Mouse (Mus musculus): ENCODE results near the gene Tmem156. TPM values are rescaled to one million over a fixed set of nuclear protein-coding genes. Genes with fewer than 3 reads are reported as not detected.
A peak's percentile ranks its signal among the peaks of the same experiment; 100 is the strongest.

Gene Tmem156
- polyA plus RNA-seq (2012; rRNA removed), result 0.11 and 0.19 TPM in 2 replicates

DNA sequence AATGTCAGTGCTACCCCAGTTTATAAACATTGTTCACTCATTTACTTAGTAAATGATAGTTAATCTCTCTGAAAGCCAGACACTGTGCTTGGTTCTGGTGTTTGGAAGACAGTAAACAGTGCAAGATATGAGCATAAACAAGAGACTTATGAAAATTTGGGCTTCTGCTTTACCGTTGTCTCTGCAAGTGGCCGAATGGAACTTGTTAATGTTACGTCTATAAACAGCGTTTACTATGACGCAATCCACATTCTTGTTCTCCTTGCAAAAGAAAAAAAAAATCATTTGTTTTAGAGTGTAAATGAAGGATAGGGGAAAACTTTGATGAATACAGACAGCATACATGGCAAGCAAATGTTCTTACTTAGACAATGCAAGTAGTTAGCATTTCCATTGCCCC lies at the start of gene Tmem156:
Tmem156 (minus strand) TSS at position 212 of the 400 bp plus-strand sequence.
- no peak for DNase-seq
- H3K4me1 ChIP-seq (ENCODE audit: control insufficient read depth, insufficient read depth, low read length), result no peaks in the 10 kb centered on the region
- H3K27ac ChIP-seq (ENCODE audit: insufficient read depth, low read depth, low read length), result no peak within 1 kb of the TSS
- no peaks in the 10 kb centered on the region for H3K36me3 ChIP-seq (ENCODE audit: control insufficient read depth, insufficient read depth, low read length)
- WGBS, result 51% methylated on average over 5 of the region's 5 CpGs
- no peaks in the 10 kb centered on the region for H3K27me3 ChIP-seq (replicated peaks; ENCODE audit: control insufficient read depth, insufficient read depth, low read length)
- no peak for TF ChIP-seq POLR2A (IDR thresholded peaks at IDR 0.05; ENCODE audit: low read depth, low read length)
- no peak for TF ChIP-seq CTCF (conservative IDR thresholded peaks at IDR 0.05; ENCODE audit: insufficient read depth, insufficient read length, low read depth, low read length)
- no peak within 1 kb of the TSS for H3K4me3 ChIP-seq (ENCODE audit: insufficient read depth, low read depth, low read length)

DNA sequence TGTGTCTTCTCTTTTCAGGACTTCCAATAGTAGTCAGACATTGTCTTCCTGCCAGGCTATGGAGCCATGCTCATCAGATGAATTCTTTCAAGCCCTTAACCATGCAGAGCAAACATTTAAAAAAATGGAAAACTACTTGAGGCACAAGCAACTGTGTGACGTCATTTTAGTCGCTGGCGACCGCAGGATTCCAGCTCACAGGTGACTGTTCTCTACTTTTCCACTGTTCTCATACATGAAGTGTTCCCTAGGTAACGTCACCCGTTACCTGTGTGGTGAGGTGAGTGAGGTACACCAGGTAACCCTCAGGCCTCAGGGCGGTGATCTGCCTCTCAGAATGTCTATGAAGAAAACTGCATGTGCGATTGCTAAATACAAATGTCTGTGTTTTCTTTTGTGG lies 49.3 kb upstream of the Tmem156 start:
- Histone ChIP-seq H3K4me1 (ENCODE audit: control insufficient read depth, insufficient read depth, low read length) (no peaks in the 10 kb centered on the region), H3K27ac (ENCODE audit: insufficient read depth, low read depth, low read length) (no peak overlapping the region), H3K27me3 (replicated peaks; ENCODE audit: control insufficient read depth, insufficient read depth, low read length) (no peaks in the 10 kb centered on the region), H3K4me3 (ENCODE audit: insufficient read depth, low read depth, low read length) (no peak overlapping the region), H3K36me3 (ENCODE audit: control insufficient read depth, insufficient read depth, low read length) (no peaks in the 10 kb centered on the region; the same call in 1 of the 2 replicates)
- no peak for DNase-seq
- no peak for TF ChIP-seq POLR2A (IDR thresholded peaks at IDR 0.05; ENCODE audit: low read depth, low read length)
- no peak for TF ChIP-seq CTCF (conservative IDR thresholded peaks at IDR 0.05; ENCODE audit: insufficient read depth, insufficient read length, low read depth, low read length)
- WGBS, result 85% methylated on average over 8 of the region's 8 CpGs

DNA sequence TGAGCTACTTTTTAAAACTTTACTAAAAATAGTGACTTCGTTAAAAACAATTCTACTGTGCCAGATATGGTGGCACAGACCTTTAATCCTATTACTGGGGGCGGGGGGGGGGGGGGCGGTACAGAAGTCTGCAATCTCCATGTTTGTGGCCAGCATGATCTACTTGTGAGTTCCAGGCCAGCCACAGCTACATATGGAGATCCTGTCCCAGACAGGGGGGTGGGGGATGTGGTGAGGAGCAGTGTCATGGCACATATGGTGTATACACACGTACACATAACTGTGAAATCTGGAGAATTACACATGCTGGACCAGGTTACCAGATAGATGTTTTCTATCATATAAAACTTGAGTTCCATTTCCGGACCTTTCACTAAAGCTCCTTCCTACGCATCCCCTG lies 45.1 kb upstream of the Tmem156 start:
- DNase-seq, result no peak
- Histone ChIP-seq H3K4me3 (ENCODE audit: insufficient read depth, low read depth, low read length) (no peak overlapping the region), H3K36me3 (ENCODE audit: control insufficient read depth, insufficient read depth, low read length) (no peaks in the 10 kb centered on the region), H3K27ac (ENCODE audit: insufficient read depth, low read depth, low read length) (no peak overlapping the region), H3K4me1 (ENCODE audit: control insufficient read depth, insufficient read depth, low read length) (no peaks in the 10 kb centered on the region), H3K27me3 (replicated peaks; ENCODE audit: control insufficient read depth, insufficient read depth, low read length) (no peaks in the 10 kb centered on the region)
- 90% methylated on average over 6 of the region's 6 CpGs for WGBS
- TF ChIP-seq POLR2A (IDR thresholded peaks at IDR 0.05; ENCODE audit: low read depth, low read length) (no peak), CTCF (conservative IDR thresholded peaks at IDR 0.05; ENCODE audit: insufficient read depth, insufficient read length, low read depth, low read length) (no peak)

DNA sequence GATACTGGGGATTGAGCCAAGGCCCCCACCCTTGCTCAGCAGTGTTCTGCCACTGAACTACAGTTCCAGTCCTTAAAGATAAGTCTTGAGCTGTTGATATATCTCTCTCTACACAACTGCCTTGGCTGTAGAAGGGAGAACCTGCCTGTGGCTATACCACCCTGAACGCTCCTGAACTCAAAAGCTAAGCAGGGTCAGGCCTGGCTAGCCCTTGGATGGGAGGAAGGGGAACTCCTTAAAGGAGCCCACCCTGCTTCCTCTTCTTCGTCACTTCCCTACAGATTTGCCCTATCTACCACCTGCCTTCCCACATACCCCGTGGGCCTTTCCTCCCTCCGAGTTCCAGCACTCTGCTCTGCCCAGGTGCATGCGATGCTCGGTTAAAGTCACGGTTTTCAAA lies 44.2 kb upstream of the Tmem156 start:
- WGBS, result 79% methylated on average over 7 of the region's 7 CpGs

DNA sequence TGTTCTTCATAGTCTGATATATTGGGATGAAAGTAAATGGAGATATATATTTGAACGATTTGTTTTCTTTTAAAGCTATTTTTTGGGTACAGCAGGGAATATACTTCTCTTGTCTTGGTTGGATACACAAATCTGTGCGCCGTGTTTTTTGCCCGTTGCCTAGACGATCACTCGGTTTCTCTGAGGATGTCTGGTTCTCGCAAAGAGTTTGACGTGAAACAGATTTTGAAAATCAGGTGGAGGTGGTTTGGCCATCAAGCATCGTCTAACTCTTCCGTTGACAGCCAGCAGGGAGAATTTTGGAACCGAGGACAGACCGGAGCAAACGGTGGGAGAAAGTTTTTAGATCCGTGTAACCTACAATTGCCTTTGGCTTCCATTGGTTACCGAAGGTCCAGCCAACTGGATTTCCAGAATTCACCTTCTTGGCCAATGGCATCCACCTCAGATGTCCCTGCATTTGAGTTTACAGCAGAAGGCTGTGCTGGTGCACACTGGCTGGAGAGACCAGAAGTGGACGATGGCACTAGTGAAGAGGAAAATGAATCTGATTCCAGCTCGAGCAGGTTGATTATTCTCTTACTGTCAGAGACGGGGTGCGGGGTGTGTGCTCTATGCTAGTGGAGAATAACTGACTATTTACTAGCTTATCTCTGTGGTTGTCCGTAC lies 39.4 kb upstream of the Tmem156 start:
- H3K4me3 ChIP-seq (ENCODE audit: insufficient read depth, low read depth, low read length), result peak overlapping the region; percentile 44
- TF ChIP-seq CTCF (conservative IDR thresholded peaks at IDR 0.05; ENCODE audit: insufficient read depth, insufficient read length, low read depth, low read length) (no peak), POLR2A (IDR thresholded peaks at IDR 0.05; ENCODE audit: low read depth, low read length) (no peak)
- no peaks in the 10 kb centered on the region for H3K36me3 ChIP-seq (ENCODE audit: control insufficient read depth, insufficient read depth, low read length)
- H3K4me1 ChIP-seq (ENCODE audit: control insufficient read depth, insufficient read depth, low read length), result peaks cover 8% of the 10 kb centered on the region; the same call in 1 of the 2 replicates
- 33% methylated on average over 20 of the region's 20 CpGs for WGBS
- H3K27ac ChIP-seq (ENCODE audit: insufficient read depth, low read depth, low read length), result no peak overlapping the region
- DNase-seq, result no peak
- no peaks in the 10 kb centered on the region for H3K27me3 ChIP-seq (replicated peaks; ENCODE audit: control insufficient read depth, insufficient read depth, low read length)

More for the DNA sequence above, 44.2 kb upstream of the Tmem156 start:
- Histone ChIP-seq H3K27ac (ENCODE audit: insufficient read depth, low read depth, low read length) (no peak overlapping the region), H3K27me3 (replicated peaks; ENCODE audit: control insufficient read depth, insufficient read depth, low read length) (no peaks in the 10 kb centered on the region), H3K4me1 (ENCODE audit: control insufficient read depth, insufficient read depth, low read length) (0 out of 2 replicates have a peak, but pooled peaks cover 4% of the 10 kb centered on the region), H3K4me3 (ENCODE audit: insufficient read depth, low read depth, low read length) (no peak overlapping the region), H3K36me3 (ENCODE audit: control insufficient read depth, insufficient read depth, low read length) (no peaks in the 10 kb centered on the region)
- TF ChIP-seq POLR2A (IDR thresholded peaks at IDR 0.05; ENCODE audit: low read depth, low read length) (no peak), CTCF (conservative IDR thresholded peaks at IDR 0.05; ENCODE audit: insufficient read depth, insufficient read length, low read depth, low read length) (no peak)
- no peak for DNase-seq

DNA sequence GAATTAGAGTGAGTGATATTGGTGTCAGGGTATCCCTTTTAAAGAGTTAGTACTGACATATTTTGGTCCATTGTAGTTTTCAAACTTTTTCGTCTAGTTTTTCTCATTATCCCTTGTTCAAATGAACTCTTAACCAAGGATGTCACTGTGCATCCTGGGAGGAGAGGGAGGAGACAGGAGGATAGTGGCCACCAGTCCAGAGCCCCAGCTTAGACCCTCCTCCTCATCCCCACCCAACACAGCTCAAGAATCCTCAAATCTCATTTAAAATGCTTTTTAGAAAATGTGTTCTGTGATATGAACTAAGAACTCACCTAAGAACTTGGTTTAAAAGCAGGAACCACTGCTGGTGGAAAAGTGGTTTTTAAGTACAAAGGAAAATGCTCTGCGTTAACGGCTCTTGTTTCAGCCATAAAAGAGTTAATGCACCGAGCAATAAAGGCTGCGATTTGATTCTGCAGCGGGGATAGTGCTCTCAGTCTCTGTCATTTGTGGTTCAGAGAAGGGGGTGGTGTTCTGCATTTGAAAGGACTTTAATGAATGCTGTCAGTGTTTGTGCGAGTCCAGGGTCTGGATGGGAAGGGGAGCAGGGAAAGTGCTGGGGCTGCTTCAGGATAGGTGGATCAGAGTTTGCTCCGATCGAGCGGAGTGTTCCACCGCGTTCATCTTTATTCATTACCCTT lies 38.7 kb upstream of the Tmem156 start:
- H3K36me3 ChIP-seq (ENCODE audit: control insufficient read depth, insufficient read depth, low read length), result no peaks in the 10 kb centered on the region
- peaks cover 8% of the 10 kb centered on the region; the same call in 1 of the 2 replicates for H3K4me1 ChIP-seq (ENCODE audit: control insufficient read depth, insufficient read depth, low read length)
- TF ChIP-seq POLR2A (IDR thresholded peaks at IDR 0.05; ENCODE audit: low read depth, low read length), result no peak
- TF ChIP-seq CTCF (conservative IDR thresholded peaks at IDR 0.05; ENCODE audit: insufficient read depth, insufficient read length, low read depth, low read length), result no peak
- 21% methylated on average over 12 of the region's 12 CpGs for WGBS
- H3K27me3 ChIP-seq (replicated peaks; ENCODE audit: control insufficient read depth, insufficient read depth, low read length), result no peaks in the 10 kb centered on the region
- no peak overlapping the region for H3K27ac ChIP-seq (ENCODE audit: insufficient read depth, low read depth, low read length)
- no peak for DNase-seq
- H3K4me3 ChIP-seq (ENCODE audit: insufficient read depth, low read depth, low read length), result peak overlapping the region; percentile 41

DNA sequence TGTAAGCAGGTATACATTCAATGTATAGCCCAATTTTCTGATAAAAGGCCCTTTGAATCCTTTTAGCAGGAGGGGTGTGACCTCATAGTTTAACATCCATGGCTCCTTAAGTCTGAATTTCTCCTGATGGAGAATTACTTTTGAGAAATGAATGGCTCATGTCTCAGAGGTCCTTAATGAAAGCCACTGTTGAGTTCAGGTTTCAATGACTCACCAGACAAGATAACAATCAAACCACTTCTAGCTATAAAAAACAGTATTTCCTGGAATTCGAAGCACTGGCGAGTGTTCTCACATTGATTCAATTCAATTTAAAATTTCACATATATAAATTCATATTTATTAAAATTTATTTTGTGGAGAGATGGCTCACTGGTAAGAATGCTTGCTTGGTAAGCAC lies 36.5 kb upstream of the Tmem156 start:
- Histone ChIP-seq H3K4me1 (ENCODE audit: control insufficient read depth, insufficient read depth, low read length) (peaks cover 8% of the 10 kb centered on the region; the same call in 1 of the 2 replicates), H3K27ac (ENCODE audit: insufficient read depth, low read depth, low read length) (no peak overlapping the region), H3K36me3 (ENCODE audit: control insufficient read depth, insufficient read depth, low read length) (no peaks in the 10 kb centered on the region), H3K4me3 (ENCODE audit: insufficient read depth, low read depth, low read length) (no peak overlapping the region), H3K27me3 (replicated peaks; ENCODE audit: control insufficient read depth, insufficient read depth, low read length) (no peaks in the 10 kb centered on the region)
- WGBS, result 58% methylated on average over 2 of the region's 2 CpGs
- TF ChIP-seq POLR2A (IDR thresholded peaks at IDR 0.05; ENCODE audit: low read depth, low read length), result no peak
- no peak for DNase-seq
